Mouse (Mus musculus) brain, adult 10 weeks (tissue): ENCODE measurements around the gene Gm4744. TPM values are rescaled to one million over a fixed set of nuclear protein-coding genes. Genes with fewer than 3 reads are reported as not detected.

ENCODE experiments used
- polyA plus RNA-seq: library from polyadenylated mRNA; stranded (reverse); fragments of 350-450 nt; fragmentation: Illumina TruSeq; extraction: RNeasy Lipid Tissue Mini Kit (QIAGEN cat#74804); gene quantifications from one replicate; pipeline ENCODE4 v1.2.3, GENCODE M21; 2015; ENCODE audit warnings: low read depth, low replicate concordance

The Gm4744 gene
- not detected for polyA plus RNA-seq

GRCm38 (mm10) chr6:40951770-40952169 is at the start of gene Gm4744:
Gm4744 (minus strand) TSS chr6:40951870.

GRCm38 (mm10) chr6:40999379-40999778 is 47.7 kb upstream of the Gm4744 start, which contains the start of gene Gm2663:
Gm2663 (minus strand) TSS chr6:40999479.

GRCm38 (mm10) chr6:40964454-40964853 is 12.8 kb upstream of the Gm4744 start, which contains the start of gene 1810009J06Rik:
1810009J06Rik (plus strand) TSS chr6:40964754.

GRCm38 (mm10) chr6:40940457-40940856 is 11.2 kb downstream of the Gm4744 start, which contains the start of gene 1700074P13Rik:
1700074P13Rik (minus strand) TSS chr6:40940557.

GRCm38 (mm10) chr6:40900287-40900686 is 51.4 kb downstream of the Gm4744 start, which contains the start of gene Prss58:
Prss58 (minus strand) TSS chr6:40900387.

Other genes starting within 250 kb of the Gm4744 start
- not detected for gene Moxd2, start 64.4 kb downstream of the Gm4744 start, polyA plus RNA-seq
- gene Prss58, start 51.5 kb downstream of the Gm4744 start, polyA plus RNA-seq, result not detected
- gene 1700074P13Rik, start 11.3 kb downstream of the Gm4744 start, polyA plus RNA-seq, result not detected
- not detected for gene 1810009J06Rik, start 12.9 kb upstream of the Gm4744 start, polyA plus RNA-seq
- not detected for gene Gm2663, start 47.6 kb upstream of the Gm4744 start, polyA plus RNA-seq
- not detected for gene 2210010C04Rik, start 83.6 kb upstream of the Gm4744 start, polyA plus RNA-seq